ENCODE assay signal across 9 mouse cellular contexts in the genomic region with DNA sequence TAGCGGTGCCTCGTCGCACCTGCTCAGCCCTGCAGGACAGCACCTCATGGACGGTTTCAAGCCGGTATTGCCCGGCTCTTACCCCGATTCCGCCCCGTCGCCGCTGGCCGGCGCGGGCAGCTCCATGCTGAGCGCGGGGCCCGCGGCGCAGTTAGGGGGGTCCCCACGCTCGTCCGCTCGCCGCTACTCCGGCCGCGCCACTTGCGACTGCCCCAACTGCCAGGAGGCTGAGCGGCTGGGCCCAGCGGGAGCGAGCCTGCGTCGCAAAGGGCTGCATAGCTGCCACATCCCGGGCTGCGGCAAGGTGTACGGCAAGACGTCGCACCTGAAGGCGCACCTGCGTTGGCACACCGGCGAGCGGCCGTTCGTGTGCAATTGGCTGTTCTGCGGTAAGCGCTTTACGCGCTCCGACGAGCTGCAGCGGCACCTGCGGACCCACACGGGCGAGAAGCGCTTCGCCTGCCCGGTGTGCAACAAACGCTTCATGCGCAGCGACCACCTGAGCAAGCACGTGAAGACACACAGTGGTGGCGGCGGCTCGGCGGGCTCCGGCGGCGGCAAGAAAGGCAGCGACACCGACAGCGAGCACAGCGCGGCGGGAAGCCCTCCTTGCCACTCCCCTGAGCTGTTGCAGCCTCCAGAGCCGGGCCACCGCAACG. TPM values are rescaled to one million over a fixed set of nuclear protein-coding genes. Genes with fewer than 3 reads are reported as not detected.
DNase-seq lines count a peak whose midpoint lies in the region; ATAC-seq lines count a peak whose summit lies in the region.
"Had no signal": no experiment of that assay in that cellular context is flagged by ENCODE, and none has a peak within 500 bp of the region (broad histone marks: within the 10 kb centered on the region; RNA-seq: fewer than 3 reads in every experiment).

No protein-coding gene starts in this region.

- no peaks in the 10 kb centered on the region; the same call in none of the 2 replicates for H3K4me1 ChIP-seq in liver, embryonic 11.5 days (replicated peaks; ENCODE audit: control insufficient read depth, insufficient read depth, low read length)
- H3K4me1 ChIP-seq in embryonic facial prominence, embryonic 12.5 days: peaks cover 6% of the 10 kb centered on the region
- peaks cover 6% of the 10 kb centered on the region; the same call in 1 of the 2 replicates for H3K4me1 ChIP-seq in limb, embryonic 11.5 days (ENCODE audit: control insufficient read depth, insufficient read depth, low read length)

- no peak; the same call in 1 of the 2 replicates for ATAC-seq in liver, embryonic 11.5 days (replicated peaks; ENCODE audit: low FRiP score)
- ATAC-seq in embryonic facial prominence, embryonic 12.5 days (ENCODE audit: insufficient number of reproducible peaks, insufficient read depth, low FRiP score, low TSS enrichment): 0 out of 2 replicates have a peak, but pooled peaks have one; percentile 18
- ATAC-seq in limb, embryonic 11.5 days (ENCODE audit: insufficient number of reproducible peaks, low FRiP score, low TSS enrichment, low read depth): peak; percentile 24; the same call in 1 of the 2 replicates

- H3K27me3 ChIP-seq in liver, embryonic 11.5 days (replicated peaks; ENCODE audit: control insufficient read depth, insufficient read depth, low read length): peaks cover 93% of the 10 kb centered on the region
- H3K27me3 ChIP-seq in embryonic facial prominence, embryonic 12.5 days: peaks cover 72% of the 10 kb centered on the region
- peaks cover 66% of the 10 kb centered on the region for H3K27me3 ChIP-seq in limb, embryonic 11.5 days (ENCODE audit: control insufficient read depth, insufficient read depth, low read length)

- H3K36me3 ChIP-seq in liver, embryonic 11.5 days (ENCODE audit: control insufficient read depth, insufficient read depth, low read length): no peaks in the 10 kb centered on the region
- H3K36me3 ChIP-seq in embryonic facial prominence, embryonic 12.5 days: no peaks in the 10 kb centered on the region
- H3K36me3 ChIP-seq in limb, embryonic 11.5 days (ENCODE audit: control insufficient read depth, insufficient read depth, low read length): no peaks in the 10 kb centered on the region

- H3K27ac ChIP-seq in liver, embryonic 11.5 days (ENCODE audit: low read depth, low read length): no peak overlapping the region
- no peak overlapping the region for H3K27ac ChIP-seq in embryonic facial prominence, embryonic 12.5 days
- H3K27ac ChIP-seq in limb, embryonic 11.5 days (replicated peaks; ENCODE audit: low read depth, low read length): no peak overlapping the region

- peak; percentile 52 for DNase-seq in liver, embryonic 11.5 days (ENCODE audit: low spot score)
- no peak for DNase-seq in liver
- DNase-seq in limb, embryonic 11.5 days (ENCODE audit: low spot score): peak; percentile 66
- peak; percentile 34 for DNase-seq in retina, postnatal 1 day
- DNase-seq in frontal cortex, postnatal 36 days (ENCODE audit: low spot score in 2 of 2): no peak
- no peak for DNase-seq in kidney, adult 11 months
- DNase-seq in lung, postnatal 36 days: no peak

- no peak overlapping the region for H3K9ac ChIP-seq in liver, embryonic 11.5 days (ENCODE audit: low read depth, low read length)
- 0 out of 2 replicates have a peak overlapping the region, but pooled peaks have one; percentile 34 for H3K9ac ChIP-seq in embryonic facial prominence, embryonic 12.5 days
- H3K9ac ChIP-seq in limb, embryonic 11.5 days (ENCODE audit: low read length): peak overlapping the region; percentile 34; the same call in 1 of the 2 replicates

- H3K4me3 ChIP-seq in liver, embryonic 11.5 days (ENCODE audit: low read depth, low read length): peak overlapping the region; percentile 31; the same call in 1 of the 2 replicates
- H3K4me3 ChIP-seq in embryonic facial prominence, embryonic 12.5 days: peak overlapping the region; percentile 30
- peak overlapping the region; percentile 34 for H3K4me3 ChIP-seq in limb, embryonic 11.5 days (ENCODE audit: low read depth, low read length)

- peak overlapping the region; percentile 56 for H3K4me2 ChIP-seq in liver, embryonic 11.5 days
- peak overlapping the region; percentile 45 for H3K4me2 ChIP-seq in embryonic facial prominence, embryonic 12.5 days (replicated peaks)
- H3K4me2 ChIP-seq in limb, embryonic 11.5 days (ENCODE audit: low read depth, severe bottlenecking): peak overlapping the region; percentile 39; the same call in 1 of the 2 replicates

- WGBS in liver, embryonic 11.5 days: 1% methylated on average over 78 of the region's 78 CpGs
- under 1% methylated on average over 78 of the region's 78 CpGs for WGBS in embryonic facial prominence, embryonic 12.5 days
- under 1% methylated on average over 78 of the region's 78 CpGs for WGBS in limb, embryonic 11.5 days

- no peaks in the 10 kb centered on the region for H3K9me3 ChIP-seq in liver, embryonic 11.5 days (ENCODE audit: control insufficient read depth, low read length)
- H3K9me3 ChIP-seq in embryonic facial prominence, embryonic 12.5 days: no peaks in the 10 kb centered on the region
- H3K9me3 ChIP-seq in limb, embryonic 11.5 days (ENCODE audit: control insufficient read depth, low read length): no peaks in the 10 kb centered on the region

RNA-seq across cellular contexts. Expression of a gene that starts 3.2 kb away (rescaled TPM):
- polyA plus RNA-seq in liver, embryonic 11.5 days (2014; fragmentation: Nextera tagmentation; extraction: Ambion mirVana): 0.05 and 0.06 TPM in 2 replicates
- 5.1 and 5.8 TPM in 2 replicates for polyA plus RNA-seq in embryonic facial prominence, embryonic 12.5 days (2016; fragmentation: Nextera tagmentation; extraction: Ambion mirVana)
- 4.5 and 5.1 TPM in 2 replicates for polyA plus RNA-seq in limb, embryonic 11.5 days (2014; fragmentation: Nextera tagmentation; extraction: Ambion mirVana)
- polyA plus RNA-seq: large intestine, adult 2 months had no signal

Comparison
In these comparisons a context has a peak if more than half of its experiments do, and no peak if none do; other contexts are left out.
1. DNase-seq: peak in liver, embryonic 11.5 days (single experiment), limb, embryonic 11.5 days (single experiment) and retina, postnatal 1 day (single experiment); none in liver (single experiment), frontal cortex, postnatal 36 days (0 of 2), kidney, adult 11 months (single experiment) and lung, postnatal 36 days (single experiment).
2. Peak in every context shown above with its lines, with median percentiles within 50 percentile points of each other: H3K4me2 ChIP-seq and H3K4me3 ChIP-seq.